ENCODE assay signal across 27 mouse cellular contexts in genomic region chr7:123361229-123361980, GRCm38 (mm10).
"Had no signal": no experiment of that assay in that cellular context is flagged by ENCODE, and none has a peak within 500 bp of the region (broad histone marks: within the 10 kb centered on the region; RNA-seq: fewer than 3 reads in every experiment).

No protein-coding gene starts in this region.

- H3K4me2 ChIP-seq: heart, embryonic 12.5 days; hindbrain, embryonic 12.5 days; hindbrain, embryonic 14.5 days; intestine, embryonic 15.5 days; limb, embryonic 13.5 days; limb, embryonic 15.5 days; liver, embryonic 11.5 days had no signal

- H3K9ac ChIP-seq: heart, embryonic 12.5 days; hindbrain, embryonic 12.5 days; hindbrain, embryonic 14.5 days; intestine, embryonic 15.5 days; limb, embryonic 13.5 days; limb, embryonic 15.5 days; liver, embryonic 14.5 days had no signal

- ATAC-seq: hindbrain, embryonic 16.5 days; inflammation-experienced regulatory T-cells, adult 6 months; intestine, embryonic 15.5 days; intestine, postnatal 0 days had no signal

- DNase-seq: gastrocnemius, adult 2 months; gastrocnemius, postnatal 10 days; gastrocnemius, postnatal 25 days; heart, postnatal 10 days; heart, postnatal 4 days; kidney, adult 18-20 months; kidney, adult 8-10 months; kidney, postnatal 10 days; kidney, postnatal 25 days; kidney, postnatal 4 days; layer of hippocampus, adult 9-11 months; layer of hippocampus, postnatal 36 days; left cerebral cortex, postnatal 4 days had no signal

- H3K27ac ChIP-seq: heart, embryonic 10.5 days; hindbrain, embryonic 10.5 days; hindbrain, embryonic 12.5 days; hindbrain, embryonic 14.5 days; intestine, embryonic 15.5 days; layer of hippocampus, adult 2 months; limb, embryonic 13.5 days; limb, embryonic 15.5 days; liver, embryonic 14.5 days had no signal

- H3K27me3 ChIP-seq: heart, embryonic 12.5 days; hindbrain, embryonic 12.5 days; intestine, embryonic 15.5 days; limb, embryonic 13.5 days; limb, embryonic 15.5 days had no signal

- H3K36me3 ChIP-seq: intestine, embryonic 15.5 days; limb, embryonic 13.5 days; limb, embryonic 15.5 days had no signal

- H3K9me3 ChIP-seq: heart, embryonic 10.5 days; heart, embryonic 12.5 days; hindbrain, embryonic 10.5 days; hindbrain, embryonic 12.5 days; intestine, embryonic 15.5 days; limb, embryonic 13.5 days; limb, embryonic 15.5 days had no signal

- H3K4me3 ChIP-seq: gastrocnemius, adult 2 months; heart, embryonic 10.5 days; heart, embryonic 12.5 days; hindbrain, embryonic 10.5 days; hindbrain, embryonic 12.5 days; intestine, embryonic 15.5 days; layer of hippocampus, adult 2 months; limb, embryonic 13.5 days; limb, embryonic 15.5 days had no signal
